8 mouse cellular contexts compared by ENCODE assay signal in the genomic region with DNA sequence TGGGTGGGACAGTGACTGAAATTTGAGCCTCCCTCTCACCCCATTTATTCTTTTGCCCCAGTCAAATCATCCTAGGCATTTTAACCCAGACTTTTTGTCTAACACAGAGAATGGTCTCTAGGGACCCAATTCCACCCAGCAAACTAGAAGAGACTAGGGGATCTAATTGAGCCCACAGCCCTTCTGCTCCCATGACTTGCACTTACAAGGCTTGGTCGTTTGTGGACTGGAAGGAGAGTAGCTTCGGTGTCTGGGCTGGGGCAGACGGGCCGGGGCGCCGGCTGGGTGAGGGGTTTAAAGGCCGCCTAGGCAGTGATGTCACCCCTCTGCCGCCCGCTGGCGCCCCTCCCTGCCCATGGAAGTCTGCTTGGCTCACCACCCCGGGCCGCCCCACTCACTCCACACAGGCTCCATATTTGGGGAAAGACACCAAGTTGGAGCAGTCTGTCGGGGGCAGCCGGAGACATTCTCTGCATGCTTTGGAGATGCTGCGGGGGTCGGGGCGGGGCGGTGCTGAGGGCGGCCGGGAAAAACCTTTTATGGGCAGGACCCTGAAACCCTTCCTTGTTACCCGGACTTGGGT. TPM values are rescaled to one million over a fixed set of nuclear protein-coding genes. Genes with fewer than 3 reads are reported as not detected.
A peak's percentile ranks its signal among the peaks of the same experiment; 100 is the strongest.
DNase-seq lines count a peak whose midpoint lies in the region; ATAC-seq and TF ChIP-seq lines count a peak whose summit lies in the region.

A gene (minus strand): TSS at position 431 of the 583 bp plus-strand sequence.

- no peak for ATAC-seq in forebrain, embryonic 14.5 days
- ATAC-seq in liver, embryonic 13.5 days (ENCODE audit: low read depth), result no peak

- H3K36me3 ChIP-seq in forebrain, embryonic 14.5 days (ENCODE audit: control insufficient read depth, insufficient read depth, low read length), result peaks cover 29% of the 10 kb centered on the region
- H3K36me3 ChIP-seq in hindbrain, embryonic 10.5 days, result peaks cover 37% of the 10 kb centered on the region
- peaks cover 34% of the 10 kb centered on the region for H3K36me3 ChIP-seq in liver, embryonic 13.5 days
- H3K36me3 ChIP-seq in small intestine, adult 2 months (ENCODE audit: control insufficient read depth, insufficient read depth, low read length), result peaks cover 30% of the 10 kb centered on the region

- no peak for TF ChIP-seq CTCF in small intestine, adult 2 months (IDR thresholded peaks at IDR 0.05; ENCODE audit: extremely low read depth, insufficient read length, insufficient replicate concordance, low read depth, low read length)

- peak within 1 kb of the TSS; percentile 21; the same call in 1 of the 2 replicates for H3K9ac ChIP-seq in forebrain, embryonic 14.5 days (ENCODE audit: low read length)
- no peak within 1 kb of the TSS; the same call in 1 of the 2 replicates for H3K9ac ChIP-seq in liver, embryonic 13.5 days

- peak; percentile 67 for DNase-seq in urinary bladder, adult 2 months (ENCODE audit: low spot score)
- DNase-seq in urinary bladder, adult 18-20 months (ENCODE audit: low spot score in 2 of 2), result no peak
- no peak for DNase-seq in forebrain, embryonic 14.5 days (ENCODE audit: low spot score)
- DNase-seq in hindbrain, embryonic 10.5 days (ENCODE audit: low spot score), result peak; percentile 57
- DNase-seq in liver, embryonic 13.5 days, result no peak
- no peak for DNase-seq in cerebellum, adult 11-12 months
- DNase-seq in left cerebral cortex, postnatal 36 days (ENCODE audit: low spot score in 2 of 2), result no peak

- TF ChIP-seq POLR2A in small intestine, adult 2 months (IDR thresholded peaks at IDR 0.05; ENCODE audit: low read depth, low read length), result no peak

- H3K4me1 ChIP-seq in forebrain, embryonic 14.5 days (ENCODE audit: control insufficient read depth, insufficient read depth, low read length), result no peaks in the 10 kb centered on the region; the same call in 1 of the 2 replicates
- H3K4me1 ChIP-seq in hindbrain, embryonic 10.5 days (replicated peaks), result peaks cover 22% of the 10 kb centered on the region
- peaks cover 28% of the 10 kb centered on the region for H3K4me1 ChIP-seq in liver, embryonic 13.5 days (replicated peaks)
- H3K4me1 ChIP-seq in small intestine, adult 2 months (ENCODE audit: control insufficient read depth, insufficient read depth, insufficient read length, low read length), result peaks cover 15% of the 10 kb centered on the region

- H3K27ac ChIP-seq in forebrain, embryonic 14.5 days (ENCODE audit: low read depth, low read length), result no peak within 1 kb of the TSS
- peak within 1 kb of the TSS; percentile 78 for H3K27ac ChIP-seq in hindbrain, embryonic 10.5 days
- no peak within 1 kb of the TSS; the same call in 1 of the 2 replicates for H3K27ac ChIP-seq in liver, embryonic 13.5 days
- H3K27ac ChIP-seq in small intestine, adult 2 months (ENCODE audit: insufficient read depth, low read depth, low read length), result peak within 1 kb of the TSS; percentile 66

- 8% methylated on average over 21 of the region's 21 CpGs for WGBS in forebrain, embryonic 14.5 days
- WGBS in hindbrain, embryonic 10.5 days, result 7% methylated on average over 21 of the region's 21 CpGs
- 19% methylated on average over 21 of the region's 21 CpGs for WGBS in liver, embryonic 13.5 days (ENCODE audit: insufficient replicate concordance)
- WGBS in small intestine, adult 2 months, result 39% methylated on average over 21 of the region's 21 CpGs

- no peaks in the 10 kb centered on the region for H3K9me3 ChIP-seq in forebrain, embryonic 14.5 days (replicated peaks; ENCODE audit: control insufficient read depth, low read length)
- H3K9me3 ChIP-seq in hindbrain, embryonic 10.5 days, result no peaks in the 10 kb centered on the region
- no peaks in the 10 kb centered on the region for H3K9me3 ChIP-seq in liver, embryonic 13.5 days (replicated peaks)

- H3K4me3 ChIP-seq in forebrain, embryonic 14.5 days (ENCODE audit: low read depth, low read length), result no peak within 1 kb of the TSS
- peak within 1 kb of the TSS; percentile 41 for H3K4me3 ChIP-seq in hindbrain, embryonic 10.5 days
- H3K4me3 ChIP-seq in liver, embryonic 13.5 days (replicated peaks), result no peak within 1 kb of the TSS
- peak within 1 kb of the TSS; percentile 40 for H3K4me3 ChIP-seq in small intestine, adult 2 months (ENCODE audit: low read depth, low read length)

- no peaks in the 10 kb centered on the region for H3K27me3 ChIP-seq in forebrain, embryonic 14.5 days (replicated peaks; ENCODE audit: control insufficient read depth, insufficient read depth, low read length)
- peaks cover 8% of the 10 kb centered on the region; the same call in 1 of the 2 replicates for H3K27me3 ChIP-seq in hindbrain, embryonic 10.5 days (ENCODE audit: insufficient read depth, poor library complexity, severe bottlenecking)
- peaks cover 20% of the 10 kb centered on the region for H3K27me3 ChIP-seq in liver, embryonic 13.5 days
- H3K27me3 ChIP-seq in small intestine, adult 2 months (ENCODE audit: control insufficient read depth, insufficient read depth, low read length), result no peaks in the 10 kb centered on the region

- H3K4me2 ChIP-seq in forebrain, embryonic 14.5 days (ENCODE audit: low read length), result peak within 1 kb of the TSS; percentile 23; the same call in 1 of the 2 replicates
- H3K4me2 ChIP-seq in liver, embryonic 13.5 days, result 0 out of 2 replicates have a peak within 1 kb of the TSS, but pooled peaks have one; percentile 14

- intact Hi-C loops in left cerebral cortex, postnatal 36 days (cut with DNase I), result no loop called here

RNA-seq across cellular contexts. Expression of the gene that starts here (rescaled TPM):
- polyA plus RNA-seq in urinary bladder, adult 2 months (2012; rRNA removed), result 8,790 and 9,672 TPM in 2 replicates
- 4.2 and 5.3 TPM in 2 replicates for polyA plus RNA-seq in forebrain, embryonic 14.5 days (2014; fragmentation: Nextera tagmentation; extraction: Ambion mirVana)
- 23.0 and 34.8 TPM in 2 replicates for polyA plus RNA-seq in hindbrain, embryonic 10.5 days (2016; fragmentation: Nextera tagmentation; extraction: Ambion mirVana)
- polyA plus RNA-seq in liver, embryonic 13.5 days (2015; fragmentation: Nextera tagmentation; extraction: Ambion mirVana), result 7.5 and 8.0 TPM in 2 replicates
- polyA plus RNA-seq in small intestine, adult 2 months (2012; rRNA removed), result 323 and 328 TPM in 2 replicates
- total RNA-seq in left cerebral cortex, postnatal 36 days (2021), result 10 to 100 TPM in 1 of 2 experiments, 1 to 10 TPM in 1; 9.9 to 10.1 TPM

Comparison
In these comparisons a context has a peak if more than half of its experiments do, and no peak if none do; other contexts are left out.
1. RNA of the gene that starts here (polyA plus RNA-seq): 8,790 to 9,672 TPM in urinary bladder, adult 2 months; 323 to 328 TPM in small intestine, adult 2 months, 23.0 to 34.8 TPM in hindbrain, embryonic 10.5 days, 7.5 to 8.0 TPM in liver, embryonic 13.5 days and 4.2 to 5.3 TPM in forebrain, embryonic 14.5 days; every median in the first group is over 10 times any median in the second.
2. DNase-seq: peak in urinary bladder, adult 2 months (single experiment) and hindbrain, embryonic 10.5 days (single experiment); none in urinary bladder, adult 18-20 months (0 of 2), forebrain, embryonic 14.5 days (single experiment), liver, embryonic 13.5 days (single experiment), cerebellum, adult 11-12 months (single experiment) and left cerebral cortex, postnatal 36 days (0 of 2).
3. H3K27ac ChIP-seq: peak in hindbrain, embryonic 10.5 days (single experiment) and small intestine, adult 2 months (single experiment); none in forebrain, embryonic 14.5 days (single experiment) and liver, embryonic 13.5 days (single experiment).
4. H3K4me3 ChIP-seq: peak in hindbrain, embryonic 10.5 days (single experiment) and small intestine, adult 2 months (single experiment); none in forebrain, embryonic 14.5 days (single experiment) and liver, embryonic 13.5 days (single experiment).